Mouse (Mus musculus): ENCODE data around the gene Rnf213.

DNA sequence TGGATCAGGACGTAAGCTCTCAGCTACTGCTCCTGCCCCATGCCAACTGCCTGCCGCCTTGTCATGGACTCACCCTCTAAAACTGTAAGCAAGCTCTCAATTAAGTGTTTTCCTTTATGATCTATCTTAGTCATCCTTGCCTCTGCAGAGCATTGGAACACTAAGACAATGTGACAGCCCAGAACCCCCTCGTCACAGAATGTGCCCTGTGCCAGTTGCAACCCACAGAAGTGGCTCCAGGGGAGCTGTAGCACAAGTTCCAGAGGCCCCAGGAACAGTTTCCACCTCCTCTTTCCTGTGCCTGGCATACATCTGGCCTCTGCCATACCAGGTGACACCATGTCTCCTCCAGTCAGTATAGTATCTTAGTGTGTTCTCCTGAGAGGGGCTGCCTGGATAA lies 130.5 kb downstream of the Rnf213 start:
- TF ChIP-seq CTCF (IDR thresholded peaks at IDR 0.05; ENCODE audit: low read depth) (no peak), EP300 (IDR thresholded peaks at IDR 0.05; ENCODE audit: low read depth) (no peak)
